Mouse (Mus musculus) heart, postnatal 36 days (tissue): Measurements from ENCODE around the gene Rps23. TPM values are rescaled to one million over a fixed set of nuclear protein-coding genes. Genes with fewer than 3 reads are reported as not detected.
"Not testable (repeated sequence)": the region's sequence is repeated elsewhere in the genome, so short reads cannot be mapped to it uniquely, and the experiment has no call there.

Experiments
- DNase-seq, 2 experiments: peaks; one replicate each; pipeline ENCODE4 v3.0.0; 2021 to 2022
- intact Hi-C: fragments of 180-260 bp; cut with DNase I; formaldehyde crosslinking; loops from one replicate; pipeline ENCODE4 v1.15.1; 2025
- total RNA-seq, 2 experiments: library from RNA; stranded (reverse); gene quantifications; 2 replicates each; pipeline ENCODE4 v1.2.3; 2021

The Rps23 gene
- total RNA-seq, 2 experiments from 2014 or later = 179 to 188 TPM

- intact Hi-C loops = loop anchor here (5.0 kb wide), 2 partner anchors 444 to 534 kb away; partner anchors contain the start of gene Ssbp2
- DNase-seq = not testable (repeated sequence)
Measured at GRCm38 (mm10) chr13:90928266-90928665, 5.5 kb downstream of the Rps23 start.

GRCm38 (mm10) chr13:90929847-90930246, 7.1 kb downstream of the Rps23 start:
- intact Hi-C loops = loop anchor here (1.0 to 5.0 kb wide), 4 partner anchors 162 to 707 kb away; partner anchors contain the start of gene Ssbp2
- DNase-seq = peak; percentile 60 to 75

- peak in 1 of 2 experiments; percentile 14 for DNase-seq
- intact Hi-C loops = loop anchor here (5.0 kb wide), 1 partner anchor 159 kb away; no protein-coding TSS in a partner anchor
Measured at GRCm38 (mm10) chr13:90933256-90933655, 10.5 kb downstream of the Rps23 start.

GRCm38 (mm10) chr13:90935852-90936251, 13.1 kb downstream of the Rps23 start:
- no peak for DNase-seq
- intact Hi-C loops = no loop called here

- intact Hi-C loops = no loop called here
Measured at GRCm38 (mm10) chr13:90939192-90939591, 16.4 kb downstream of the Rps23 start.

GRCm38 (mm10) chr13:90939600-90939999, 16.8 kb downstream of the Rps23 start:
- intact Hi-C loops = no loop called here
- no peak for DNase-seq

More at GRCm38 (mm10) chr13:90939192-90939591, 16.4 kb downstream of the Rps23 start:
- DNase-seq = no peak

- intact Hi-C loops = no loop called here
- DNase-seq = no peak
Measured at GRCm38 (mm10) chr13:90958894-90959293, 36.1 kb downstream of the Rps23 start.

GRCm38 (mm10) chr13:90960591-90960990, 37.8 kb downstream of the Rps23 start:
- DNase-seq = no peak
- intact Hi-C loops = loop anchor here (5.0 kb wide), 1 partner anchor 397 kb away; no protein-coding TSS in a partner anchor

- intact Hi-C loops = loop anchor here (5.0 kb wide), 1 partner anchor 394 kb away; no protein-coding TSS in a partner anchor
- no peak for DNase-seq
Measured at GRCm38 (mm10) chr13:90962836-90963760, 40.3 kb downstream of the Rps23 start.

GRCm38 (mm10) chr13:90964511-90964910, 41.8 kb downstream of the Rps23 start:
- intact Hi-C loops = loop anchor here (5.0 kb wide), 1 partner anchor 393 kb away; no protein-coding TSS in a partner anchor

GRCm38 (mm10) chr13:90965996-90966395, 43.2 kb downstream of the Rps23 start:
- DNase-seq = no peak
- intact Hi-C loops = loop anchor here (2.0 to 5.0 kb wide), 3 partner anchors 406 to 726 kb away; no protein-coding TSS in a partner anchor

More at GRCm38 (mm10) chr13:90964511-90964910, 41.8 kb downstream of the Rps23 start:
- no peak for DNase-seq

GRCm38 (mm10) chr13:90967422-90967821, 44.7 kb downstream of the Rps23 start:
- intact Hi-C loops = loop anchor here (1.0 to 5.0 kb wide), 4 partner anchors 126 to 725 kb away; no protein-coding TSS in a partner anchor
- peak; percentile 75 to 80 for DNase-seq

GRCm38 (mm10) chr13:90968940-90969339, 46.2 kb downstream of the Rps23 start:
- DNase-seq = no peak
- intact Hi-C loops = loop anchor here (5.0 kb wide), 2 partner anchors 403 to 723 kb away; no protein-coding TSS in a partner anchor

- intact Hi-C loops = no loop called here
- no peak for DNase-seq
Measured at GRCm38 (mm10) chr13:90970259-90971017, 47.7 kb downstream of the Rps23 start.

GRCm38 (mm10) chr13:90973409-90973808, 50.7 kb downstream of the Rps23 start:
- DNase-seq = no peak
- intact Hi-C loops = no loop called here

Other genes starting within 250 kb of the Rps23 start
- under 1 TPM; 0.49 to 0.78 TPM for gene Atp6ap1l, start 17.6 kb upstream of the Rps23 start, total RNA-seq